Mouse (Mus musculus): ENCODE results near the gene Gorasp1. TPM values are rescaled to one million over a fixed set of nuclear protein-coding genes. Genes with fewer than 3 reads are reported as not detected.

Gene Gorasp1
- 20.5 and 23.6 TPM in 2 replicates for polyA plus RNA-seq (2014; fragmentation: Nextera tagmentation; extraction: Ambion mirVana)

- H3K27me3 ChIP-seq (ENCODE audit: control insufficient read depth, insufficient read depth, low read length), result no peaks in the 10 kb centered on the region
- ATAC-seq (ENCODE audit: insufficient read depth, low FRiP score, low TSS enrichment) (peak; percentile 97), DNase-seq (ENCODE audit: low spot score) (peak; percentile 96)
- H3K4me1 ChIP-seq (ENCODE audit: control insufficient read depth, insufficient read depth, low read length), result 0 out of 2 replicates have a peak, but pooled peaks cover 3% of the 10 kb centered on the region
- WGBS, result 6% methylated on average over 39 of the region's 40 CpGs
- H3K9me3 ChIP-seq (ENCODE audit: control insufficient read depth, low read length), result no peaks in the 10 kb centered on the region
- peak within 1 kb of the TSS; percentile 59 for H3K4me3 ChIP-seq (ENCODE audit: low read depth, low read length)
- 0 out of 2 replicates have a peak, but pooled peaks cover under 1% of the 10 kb centered on the region for H3K36me3 ChIP-seq (ENCODE audit: control insufficient read depth, insufficient read depth, low read length)
- H3K27ac ChIP-seq (ENCODE audit: low read depth, low read length), result no peak within 1 kb of the TSS
- peak within 1 kb of the TSS; percentile 87 for H3K9ac ChIP-seq (ENCODE audit: low read length)
- H3K4me2 ChIP-seq (ENCODE audit: low read depth), result peak within 1 kb of the TSS; percentile 85
Measured at GRCm38 (mm10) chr9:119937005-119937773, at the start of gene Gorasp1, which contains the start of gene Ttc21a. TSS of gene Gorasp1 (minus strand) at chr9:119937565. TSS of gene Ttc21a (plus strand) at chr9:119937606.

- no peaks in the 10 kb centered on the region for H3K36me3 ChIP-seq (ENCODE audit: control insufficient read depth, insufficient read depth, low read length)
- H3K27ac ChIP-seq (ENCODE audit: low read depth, low read length), result no peak overlapping the region
- no peaks in the 10 kb centered on the region for H3K9me3 ChIP-seq (ENCODE audit: control insufficient read depth, low read length)
Measured at GRCm38 (mm10) chr9:119985881-119986574, 48.7 kb upstream of the Gorasp1 start.

GRCm38 (mm10) chr9:119984536-119985011 lies 47.2 kb upstream of the Gorasp1 start, which contains the start of gene Csrnp1:
TSS of gene Csrnp1 (minus strand) at chr9:119984658.
- Histone ChIP-seq H3K27ac (ENCODE audit: low read depth, low read length) (no peak within 1 kb of the TSS), H3K9ac (ENCODE audit: low read length) (peak within 1 kb of the TSS; percentile 56), H3K4me3 (ENCODE audit: low read depth, low read length) (peak within 1 kb of the TSS; percentile 56), H3K36me3 (ENCODE audit: control insufficient read depth, insufficient read depth, low read length) (no peaks in the 10 kb centered on the region), H3K4me1 (ENCODE audit: control insufficient read depth, insufficient read depth, low read length) (peaks cover 30% of the 10 kb centered on the region), H3K27me3 (ENCODE audit: control insufficient read depth, insufficient read depth, low read length) (peaks cover 8% of the 10 kb centered on the region), H3K9me3 (ENCODE audit: control insufficient read depth, low read length) (no peaks in the 10 kb centered on the region), H3K4me2 (ENCODE audit: low read depth) (peak within 1 kb of the TSS; percentile 93)
- no peak for ATAC-seq (ENCODE audit: insufficient read depth, low FRiP score, low TSS enrichment)
- peak; percentile 49 for DNase-seq (ENCODE audit: low spot score)
- 6% methylated on average over 14 of the region's 14 CpGs for WGBS

More at GRCm38 (mm10) chr9:119985881-119986574, 48.7 kb upstream of the Gorasp1 start:
- Histone ChIP-seq H3K4me3 (ENCODE audit: low read depth, low read length) (no peak overlapping the region), H3K9ac (ENCODE audit: low read length) (no peak overlapping the region), H3K4me2 (ENCODE audit: low read depth) (no peak overlapping the region), H3K27me3 (ENCODE audit: control insufficient read depth, insufficient read depth, low read length) (peaks cover 8% of the 10 kb centered on the region), H3K4me1 (ENCODE audit: control insufficient read depth, insufficient read depth, low read length) (peaks cover 23% of the 10 kb centered on the region)
- DNase-seq (ENCODE audit: low spot score) (no peak), ATAC-seq (ENCODE audit: insufficient read depth, low FRiP score, low TSS enrichment) (no peak)
- WGBS, result 68% methylated on average over 10 of the region's 10 CpGs

- H3K27me3 ChIP-seq (ENCODE audit: control insufficient read depth, insufficient read depth, low read length), result peaks cover 8% of the 10 kb centered on the region
- H3K36me3 ChIP-seq (ENCODE audit: control insufficient read depth, insufficient read depth, low read length), result no peaks in the 10 kb centered on the region
- no peak overlapping the region for H3K27ac ChIP-seq (ENCODE audit: low read depth, low read length)
- peak overlapping the region; percentile 56 for H3K9ac ChIP-seq (ENCODE audit: low read length)
- under 1% methylated on average over 76 of the region's 79 CpGs for WGBS
- H3K9me3 ChIP-seq (ENCODE audit: control insufficient read depth, low read length), result no peaks in the 10 kb centered on the region
- ATAC-seq (ENCODE audit: insufficient read depth, low FRiP score, low TSS enrichment), result peak; percentile 64; the same call in 1 of the 2 replicates
- peak overlapping the region; percentile 93 for H3K4me2 ChIP-seq (ENCODE audit: low read depth)
- peak; percentile 82 for DNase-seq (ENCODE audit: low spot score)
- H3K4me1 ChIP-seq (ENCODE audit: control insufficient read depth, insufficient read depth, low read length), result peaks cover 30% of the 10 kb centered on the region
- peak overlapping the region; percentile 56 for H3K4me3 ChIP-seq (ENCODE audit: low read depth, low read length)
Measured at GRCm38 (mm10) chr9:119983585-119984535, 46.5 kb upstream of the Gorasp1 start.

- no peaks in the 10 kb centered on the region for H3K9me3 ChIP-seq (ENCODE audit: control insufficient read depth, low read length)
- H3K27ac ChIP-seq (ENCODE audit: low read depth, low read length), result no peak overlapping the region
- no peak for ATAC-seq (ENCODE audit: insufficient read depth, low FRiP score, low TSS enrichment)
- no peak for DNase-seq (ENCODE audit: low spot score)
- peak overlapping the region; percentile 56 for H3K9ac ChIP-seq (ENCODE audit: low read length)
- peaks cover 34% of the 10 kb centered on the region for H3K4me1 ChIP-seq (ENCODE audit: control insufficient read depth, insufficient read depth, low read length)
- H3K4me2 ChIP-seq (ENCODE audit: low read depth), result peak overlapping the region; percentile 93
- peak overlapping the region; percentile 56 for H3K4me3 ChIP-seq (ENCODE audit: low read depth, low read length)
- H3K27me3 ChIP-seq (ENCODE audit: control insufficient read depth, insufficient read depth, low read length), result peaks cover 8% of the 10 kb centered on the region
- no peaks in the 10 kb centered on the region for H3K36me3 ChIP-seq (ENCODE audit: control insufficient read depth, insufficient read depth, low read length)
- WGBS, result under 1% methylated on average over 44 of the region's 48 CpGs
Measured at GRCm38 (mm10) chr9:119982956-119983551, 45.7 kb upstream of the Gorasp1 start.

GRCm38 (mm10) chr9:119982241-119982811 lies 45.0 kb upstream of the Gorasp1 start:
- 5% methylated on average over 11 of the region's 11 CpGs for WGBS
- peaks cover 34% of the 10 kb centered on the region for H3K4me1 ChIP-seq (ENCODE audit: control insufficient read depth, insufficient read depth, low read length)
- peak overlapping the region; percentile 56 for H3K4me3 ChIP-seq (ENCODE audit: low read depth, low read length)
- peak overlapping the region; percentile 93 for H3K4me2 ChIP-seq (ENCODE audit: low read depth)
- no peak overlapping the region for H3K9ac ChIP-seq (ENCODE audit: low read length)
- DNase-seq (ENCODE audit: low spot score), result peak; percentile 51
- H3K9me3 ChIP-seq (ENCODE audit: control insufficient read depth, low read length), result no peaks in the 10 kb centered on the region
- no peaks in the 10 kb centered on the region for H3K36me3 ChIP-seq (ENCODE audit: control insufficient read depth, insufficient read depth, low read length)
- peak overlapping the region; percentile 80; the same call in 1 of the 2 replicates for H3K27ac ChIP-seq (ENCODE audit: low read depth, low read length)
- peak; percentile 40; the same call in 1 of the 2 replicates for ATAC-seq (ENCODE audit: insufficient read depth, low FRiP score, low TSS enrichment)
- H3K27me3 ChIP-seq (ENCODE audit: control insufficient read depth, insufficient read depth, low read length), result peaks cover 8% of the 10 kb centered on the region

- Histone ChIP-seq H3K9me3 (ENCODE audit: control insufficient read depth, low read length) (no peaks in the 10 kb centered on the region), H3K4me1 (ENCODE audit: control insufficient read depth, insufficient read depth, low read length) (peaks cover 34% of the 10 kb centered on the region), H3K4me2 (ENCODE audit: low read depth) (peak overlapping the region; percentile 93), H3K36me3 (ENCODE audit: control insufficient read depth, insufficient read depth, low read length) (no peaks in the 10 kb centered on the region), H3K4me3 (ENCODE audit: low read depth, low read length) (peak overlapping the region; percentile 24), H3K27ac (ENCODE audit: low read depth, low read length) (peak overlapping the region; percentile 80), H3K9ac (ENCODE audit: low read length) (peak overlapping the region; percentile 44), H3K27me3 (ENCODE audit: control insufficient read depth, insufficient read depth, low read length) (peaks cover 8% of the 10 kb centered on the region)
- peak; percentile 31; the same call in 1 of the 2 replicates for ATAC-seq (ENCODE audit: insufficient read depth, low FRiP score, low TSS enrichment)
- DNase-seq (ENCODE audit: low spot score), result peak; percentile 73
- 1% methylated on average over 16 of the region's 16 CpGs for WGBS
Measured at GRCm38 (mm10) chr9:119981183-119982179, 44.1 kb upstream of the Gorasp1 start.

Measured in neural tube, embryonic 11.5 days (tissue).